Mouse (Mus musculus) kidney, postnatal 10 days (tissue): Measurements from ENCODE around the gene Gm16253.
"Not testable (repeated sequence)": the region's sequence is repeated elsewhere in the genome, so short reads cannot be mapped to it uniquely, and the experiment has no call there.

ENCODE experiments used
- DNase-seq: peaks from one replicate; pipeline ENCODE4 v3.0.0; 2021; ENCODE audit warnings: mixed read lengths

Gene Gm16253

DNA sequence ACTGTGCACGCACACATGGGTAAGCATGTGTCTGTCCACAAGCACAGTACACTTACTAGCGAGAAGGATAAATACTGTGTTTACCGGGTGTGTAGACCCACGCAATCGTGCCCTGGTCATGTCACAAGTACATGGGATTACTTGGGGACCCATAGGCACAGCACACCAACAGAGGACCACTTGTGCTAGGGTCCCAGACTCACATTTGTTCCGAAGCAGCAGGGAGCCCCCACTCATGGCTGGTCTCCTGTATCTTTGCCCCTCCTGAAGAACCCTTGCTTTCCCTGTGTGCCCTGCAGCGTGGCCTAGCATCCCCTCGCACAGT, 22.2 kb downstream of the Gm16253 start:
- DNase-seq: no peak

DNA sequence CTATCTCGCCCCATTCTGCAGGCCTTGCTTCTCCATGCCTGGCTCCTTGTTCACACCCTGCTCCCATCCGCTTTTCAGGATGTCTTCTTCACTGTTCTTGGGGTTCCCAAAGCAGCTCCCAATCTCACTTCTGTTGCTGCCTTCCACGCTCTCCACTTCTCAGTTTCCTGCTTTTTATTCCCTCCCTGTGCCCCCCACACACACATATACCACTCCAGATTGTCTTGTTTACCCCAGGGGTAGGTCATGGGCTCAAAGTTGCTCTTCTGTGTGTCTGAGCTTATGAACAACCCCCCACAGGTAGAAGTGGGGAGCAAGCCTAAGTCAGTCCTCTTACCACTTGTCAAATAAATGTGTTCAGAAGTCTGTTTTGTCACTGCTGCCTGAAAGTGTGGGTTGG, 22.6 kb downstream of the Gm16253 start:
- no peak for DNase-seq

DNA sequence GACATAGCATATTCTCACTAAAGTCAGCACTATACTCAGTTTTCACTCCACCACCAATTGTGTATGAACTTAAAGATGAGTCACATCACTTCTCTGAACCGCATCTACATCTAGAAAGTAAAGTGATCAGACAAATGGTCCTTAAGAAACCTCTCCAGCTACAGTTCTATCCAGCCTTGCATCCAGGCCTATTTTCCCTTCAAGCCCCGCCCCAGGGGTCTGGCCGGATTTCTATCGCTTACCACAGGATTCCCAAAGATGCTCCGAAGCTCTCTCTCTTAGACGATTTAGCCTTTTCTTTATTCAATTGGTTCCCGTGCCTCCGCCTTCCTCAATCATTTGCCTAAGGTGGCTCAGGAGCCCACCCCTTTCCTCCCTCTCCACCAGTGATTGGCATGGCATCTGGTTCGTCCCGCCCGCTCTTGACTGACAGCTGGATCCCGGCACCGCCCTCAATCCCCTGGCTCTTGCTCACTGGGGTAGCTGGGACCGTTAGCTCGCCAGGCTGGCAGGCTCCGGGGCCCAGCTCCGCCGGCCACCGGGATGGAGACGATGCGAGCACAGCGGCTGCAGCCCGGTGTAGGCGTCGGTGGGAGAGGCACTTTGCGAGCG, 24.0 kb downstream of the Gm16253 start, which contains the start of gene Lix1l:
Lix1l (plus strand) TSS at position 511 of the 612 bp plus-strand sequence.
- peak; percentile 95 for DNase-seq

DNA sequence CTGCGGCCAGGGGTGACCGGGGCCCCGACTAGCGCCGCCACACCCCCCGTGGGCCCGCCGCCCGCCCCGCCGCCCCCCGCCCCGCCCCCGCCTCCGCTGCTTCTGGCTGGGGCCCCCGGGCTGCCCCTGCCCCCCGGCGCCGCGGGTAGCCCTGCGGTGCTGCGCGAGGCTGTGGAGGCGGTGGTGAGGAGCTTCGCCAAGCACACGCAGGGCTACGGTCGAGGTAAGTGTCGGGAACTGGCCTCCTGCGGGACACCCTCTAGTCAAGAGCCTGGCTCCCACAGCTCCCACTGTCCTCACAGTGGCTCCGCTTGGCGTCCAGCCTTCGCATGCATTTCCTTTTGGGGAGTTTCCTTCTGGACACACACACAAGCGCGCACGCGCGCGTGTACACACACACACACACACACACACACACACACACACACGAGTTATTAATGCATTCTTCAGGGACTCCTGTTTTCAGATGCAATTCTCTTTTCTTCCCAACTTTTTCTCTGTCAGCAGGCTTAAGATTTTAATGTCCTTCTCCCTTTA, 24.5 kb downstream of the Gm16253 start:
- peak; percentile 88 for DNase-seq

DNA sequence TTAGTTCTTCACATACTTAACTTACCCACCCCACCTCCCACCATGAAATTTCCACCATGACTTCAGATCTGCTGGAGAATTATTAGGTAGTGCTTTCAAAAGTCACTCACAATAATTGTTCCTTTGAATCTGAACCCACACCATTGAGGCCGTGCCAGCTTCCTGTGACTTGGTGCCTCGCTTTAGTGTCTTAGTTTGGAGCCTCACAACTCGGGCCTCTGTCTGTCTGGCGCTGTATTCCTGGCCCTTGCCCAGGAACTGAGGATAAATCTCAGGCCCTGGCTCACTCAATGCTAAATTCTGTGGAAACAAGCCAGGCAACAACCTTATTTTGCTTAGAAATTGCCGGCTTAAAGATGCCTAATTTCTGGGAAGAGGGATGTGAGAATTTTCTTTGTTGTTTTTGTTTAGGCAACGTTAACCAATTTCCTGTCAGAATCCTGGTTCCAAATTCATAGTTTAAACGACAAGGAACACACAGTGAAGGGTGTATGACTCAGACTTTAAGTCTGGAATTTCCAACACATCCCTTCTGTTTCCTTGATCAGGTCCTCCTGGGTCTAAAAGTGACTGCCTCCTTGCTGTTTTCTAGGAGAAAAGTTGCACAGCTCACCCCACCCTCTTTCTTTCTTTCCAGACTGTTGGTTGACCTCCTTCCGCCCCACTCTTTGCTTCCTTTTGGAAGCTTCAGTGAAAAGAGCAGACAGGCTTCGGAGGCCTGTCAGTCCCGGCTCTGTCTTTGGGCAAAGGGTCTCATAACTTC, 25.3 kb downstream of the Gm16253 start:
- DNase-seq: peak; percentile 67

DNA sequence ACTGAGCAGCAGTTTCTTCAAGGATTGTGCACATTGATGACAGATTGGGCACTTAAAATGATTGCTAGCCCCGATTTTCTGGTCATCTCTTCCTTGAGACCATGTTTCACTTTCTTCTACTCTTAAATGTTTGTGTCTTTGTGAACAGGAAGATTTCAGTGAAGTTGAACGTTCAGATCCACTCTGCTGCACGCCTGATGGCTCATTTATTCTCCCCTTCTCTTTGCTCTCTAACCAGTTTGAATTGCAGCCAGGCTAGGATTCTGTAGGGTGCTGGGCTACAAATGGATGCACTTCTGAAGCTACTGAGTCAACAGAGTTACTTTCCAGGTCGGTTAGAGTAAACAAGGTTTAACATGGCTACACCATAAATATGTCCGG, 25.9 kb downstream of the Gm16253 start:
- DNase-seq: no peak

DNA sequence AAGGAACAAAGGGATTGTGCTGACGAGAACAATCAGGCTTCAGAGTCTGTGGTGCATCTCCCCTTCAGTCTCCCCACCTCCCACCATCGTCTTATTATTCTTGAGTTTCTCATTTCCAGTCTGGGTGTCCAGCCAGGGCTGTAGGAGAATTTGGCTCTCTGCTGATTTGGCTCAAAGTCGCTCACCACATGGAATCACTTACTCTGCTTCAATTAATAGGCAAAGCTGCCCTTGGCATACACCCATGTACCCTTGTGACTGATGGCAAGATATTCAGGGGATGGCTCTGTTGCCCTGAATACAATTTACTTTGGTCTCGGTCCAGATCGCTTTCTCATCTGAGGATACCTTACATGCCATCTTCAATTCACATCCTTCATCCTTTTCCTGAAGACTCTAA, 26.5 kb downstream of the Gm16253 start:
- DNase-seq: no peak

DNA sequence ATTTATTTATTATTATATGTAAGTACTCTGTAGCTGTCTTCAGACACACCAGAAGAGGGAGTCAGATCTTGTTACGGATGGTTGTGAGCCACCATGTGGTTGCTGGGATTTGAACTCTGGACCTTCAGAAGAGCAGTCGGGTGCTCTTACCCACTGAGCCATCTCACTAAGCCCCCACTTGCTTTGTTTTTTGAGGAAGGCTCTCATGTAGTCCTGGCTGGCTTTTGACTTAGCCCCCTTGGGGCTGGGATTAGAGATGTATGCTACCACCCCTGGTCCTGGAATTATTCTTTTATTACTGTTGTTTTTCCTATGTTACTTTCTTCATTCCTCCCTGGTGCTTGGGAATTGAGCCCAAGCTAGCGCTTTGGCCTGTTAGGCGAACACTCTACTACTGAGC, 29.2 kb downstream of the Gm16253 start:
- DNase-seq: not testable (repeated sequence)

DNA sequence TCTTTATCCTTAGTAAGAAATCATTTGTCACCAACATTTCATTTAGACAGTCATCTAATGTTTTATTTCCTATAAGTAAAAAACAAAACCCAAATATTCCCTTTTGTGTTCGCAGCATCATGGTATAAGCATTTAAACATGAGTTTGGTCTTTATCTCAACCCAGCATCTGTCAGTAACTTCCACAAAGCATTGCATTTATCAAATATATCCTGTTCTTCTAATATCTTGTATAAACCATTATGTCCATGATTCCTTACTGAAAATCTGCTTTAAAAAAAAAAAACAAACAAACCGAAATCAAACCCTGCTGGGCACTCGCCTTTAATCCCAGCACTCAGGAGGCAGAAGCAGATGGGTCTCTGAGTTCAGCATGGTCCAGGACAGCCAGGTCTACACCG, 29.8 kb downstream of the Gm16253 start:
- DNase-seq: no peak

DNA sequence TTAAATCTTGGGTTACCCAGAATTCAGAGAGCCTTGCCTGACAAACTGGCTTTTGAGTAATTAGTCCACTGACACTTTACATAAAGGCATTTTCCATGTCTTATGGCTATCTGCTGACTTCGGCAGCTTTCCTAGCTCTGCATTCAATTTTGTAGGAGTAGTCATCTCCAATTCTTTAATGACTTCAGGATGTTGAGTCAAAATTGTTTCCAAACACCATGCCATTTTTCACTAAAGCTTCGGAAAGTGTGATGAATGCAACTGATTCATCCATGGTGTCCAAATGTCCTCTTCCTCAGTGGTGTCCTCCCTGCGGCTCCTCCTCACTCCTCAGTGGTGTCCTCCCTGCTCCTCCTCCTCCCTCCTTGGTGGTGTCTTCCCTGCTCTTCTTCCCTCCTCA, 41.2 kb downstream of the Gm16253 start:
- no peak for DNase-seq

DNA sequence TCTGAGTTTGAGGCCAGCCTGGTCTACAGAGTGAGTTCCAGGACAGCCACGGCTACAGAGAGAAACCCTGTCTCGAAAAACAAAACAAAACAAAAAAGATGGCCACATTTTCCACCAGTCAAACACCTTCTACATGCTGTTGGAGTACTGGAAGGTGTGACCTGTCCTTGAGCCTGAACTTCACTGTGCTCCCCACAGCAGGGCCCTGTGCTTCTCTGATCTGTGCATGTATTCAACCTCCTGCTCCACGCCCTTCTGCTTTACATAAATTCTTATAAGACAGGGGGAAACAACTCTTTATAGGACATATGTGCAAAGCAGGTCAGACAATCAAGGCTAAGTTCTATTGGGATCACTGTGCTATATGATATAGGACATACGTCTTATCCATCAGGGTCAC, 46.4 kb downstream of the Gm16253 start:
- no peak for DNase-seq

DNA sequence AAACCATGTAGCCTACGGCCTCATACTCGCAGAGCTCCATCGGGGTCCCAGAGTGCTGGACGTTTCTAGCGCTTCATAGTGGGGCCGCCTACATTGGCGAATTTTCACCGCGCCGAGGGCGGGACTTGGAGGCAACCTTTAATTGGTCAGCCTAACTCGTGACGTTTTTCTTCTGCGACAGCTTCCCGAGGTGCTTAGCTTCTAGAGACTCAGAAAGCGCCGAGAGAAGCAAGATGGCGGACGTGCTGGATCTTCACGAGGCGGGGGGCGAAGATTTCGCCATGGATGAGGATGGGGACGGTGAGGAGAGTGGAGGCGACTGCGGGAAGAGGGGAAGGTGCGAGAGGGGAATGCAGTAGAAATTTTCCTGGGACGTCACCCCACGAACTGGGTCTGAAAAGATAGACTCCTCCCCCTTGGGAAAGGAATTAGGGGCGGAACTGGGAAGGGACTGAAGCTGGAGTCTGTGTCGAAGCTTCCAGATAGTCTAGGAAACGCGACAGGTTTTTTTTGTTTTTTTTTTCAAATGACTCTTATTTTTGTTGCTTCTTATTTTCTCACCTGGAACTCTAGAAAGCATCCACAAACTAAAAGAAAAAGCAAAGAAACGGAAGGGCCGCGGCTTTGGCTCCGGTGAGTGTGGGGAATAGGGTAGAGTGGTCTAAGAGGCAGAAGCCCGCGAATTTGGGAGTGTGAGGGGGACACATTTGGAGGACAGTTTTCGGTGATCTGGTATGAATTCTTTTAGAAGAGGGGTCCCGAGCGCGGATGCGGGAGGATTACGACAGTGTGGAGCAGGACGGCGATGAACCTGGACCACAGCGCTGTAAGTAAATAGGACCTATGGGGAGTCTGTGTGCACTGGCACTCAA, 53.2 kb downstream of the Gm16253 start, which contains the start of gene Rbm8a:
Rbm8a (plus strand) TSS at position 205 of the 872 bp plus-strand sequence.
- DNase-seq: peak; percentile 98
